Mouse (Mus musculus) midbrain, postnatal 0 days (tissue): Measurements from ENCODE around the gene Mical2. TPM values are rescaled to one million over a fixed set of nuclear protein-coding genes. Genes with fewer than 3 reads are reported as not detected.
A peak's percentile ranks its signal among the peaks of the same experiment; 100 is the strongest.

ENCODE experiments used
- ATAC-seq: fragments of 200-750 bp; cut with Nextera tagmentation; 2 replicates; pipeline ENCODE4 v1.8.0; 2017; ENCODE audit warnings: moderate number of reproducible peaks, mild to moderate bottlenecking, moderate TSS enrichment, moderate library complexity; ENCODE audit not compliant: low FRiP score
- DNase-seq: peaks from one replicate; pipeline ENCODE4 v3.0.0-alpha.2; 2015; ENCODE audit warnings: low spot score
- H3K27ac ChIP-seq: fragments of 300-500 bp; sonication (generic); 2 replicates; pipeline ENCODE4 v1.5.1; 2014; ENCODE audit warnings: low read depth, mild to moderate bottlenecking, low read length, mixed read lengths
- H3K27me3 ChIP-seq: fragments of 300-500 bp; sonication (generic); 2 replicates; pipeline ENCODE4 v1.6.1; 2014; ENCODE audit warnings: low read length, control low read depth, mixed read lengths; ENCODE audit not compliant: insufficient read depth
- H3K36me3 ChIP-seq: fragments of 300-500 bp; sonication (generic); 2 replicates; pipeline ENCODE4 v1.6.1; 2014; ENCODE audit warnings: low read length, control low read depth, mixed read lengths; ENCODE audit not compliant: insufficient read depth
- H3K4me1 ChIP-seq: fragments of 300-500 bp; sonication (generic); 2 replicates; pipeline ENCODE4 v1.6.1; 2014; ENCODE audit warnings: mild to moderate bottlenecking, control low read depth, antibody characterized with exemption, low read length, mixed read lengths; ENCODE audit not compliant: insufficient read depth
- H3K4me2 ChIP-seq: fragments of 300-500 bp; sonication (generic); 2 replicates; pipeline ENCODE4 v1.6.1; 2014; ENCODE audit warnings: low read depth, mild to moderate bottlenecking, low read length, mixed read lengths; ENCODE audit not compliant: poor library complexity, severe bottlenecking
- H3K4me3 ChIP-seq: fragments of 300-500 bp; sonication (generic); 2 replicates; pipeline ENCODE4 v1.5.1; 2014; ENCODE audit warnings: low read depth, mild to moderate bottlenecking, low read length, moderate library complexity
- H3K9ac ChIP-seq: fragments of 300-500 bp; sonication (generic); replicated peaks from 2 replicates; pipeline ENCODE4 v1.6.1; 2014; ENCODE audit warnings: mild to moderate bottlenecking, low read length, moderate library complexity, mixed read lengths; ENCODE audit not compliant: poor library complexity, severe bottlenecking
- H3K9me3 ChIP-seq: fragments of 300-500 bp; sonication (generic); 2 replicates; pipeline ENCODE4 v1.6.1; 2016; ENCODE audit warnings: low read length, control low read depth
- CTCF ChIP-seq: IDR thresholded peaks from 2 replicates; pipeline ENCODE4 v1.5.1; 2016; ENCODE audit warnings: antibody characterized with exemption, mild to moderate bottlenecking
- WGBS: fragments of 180-500 bp; shearing (Covaris S2); extraction: QIAGEN DNeasy Blood & Tissue Kit; methylation state at CpG from one replicate; pipeline ENCODE4 v1.1.7; 2014; 5-methylcytosine and 5-hydroxymethylcytosine counted together
- polyA plus RNA-seq: library from polyadenylated mRNA; unstranded; fragments of >200 nt; fragmentation: Nextera tagmentation; extraction: Ambion mirVana; gene quantifications from 2 replicates; pipeline ENCODE4 v1.2.1, GENCODE M21; 2015
- total RNA-seq: library from RNA; depleted of rRNA; stranded (reverse); fragments of >200 nt; gene quantifications from 2 replicates; pipeline ENCODE4 v1.2.3, GENCODE M21; 2014

Mical2 gene
- total and polyA plus RNA-seq, 2 experiments from 2014 or later, result 6.2 to 11.0 TPM

GRCm38 (mm10) chr7:112365864-112366263 lies 140.2 kb downstream of the Mical2 start:
- H3K36me3 ChIP-seq, result no peaks in the 10 kb centered on the region
- no peaks in the 10 kb centered on the region for H3K4me1 ChIP-seq
- no peak overlapping the region for H3K27ac ChIP-seq
- no peak overlapping the region for H3K4me3 ChIP-seq
- DNase-seq (no peak), ATAC-seq (no peak)
- 84% methylated on average over 3 of the region's 3 CpGs for WGBS
- H3K4me2 ChIP-seq, result no peak overlapping the region
- H3K9me3 ChIP-seq, result no peaks in the 10 kb centered on the region
- H3K27me3 ChIP-seq, result no peaks in the 10 kb centered on the region
- no peak for TF ChIP-seq CTCF
- no peak overlapping the region for H3K9ac ChIP-seq

DNA sequence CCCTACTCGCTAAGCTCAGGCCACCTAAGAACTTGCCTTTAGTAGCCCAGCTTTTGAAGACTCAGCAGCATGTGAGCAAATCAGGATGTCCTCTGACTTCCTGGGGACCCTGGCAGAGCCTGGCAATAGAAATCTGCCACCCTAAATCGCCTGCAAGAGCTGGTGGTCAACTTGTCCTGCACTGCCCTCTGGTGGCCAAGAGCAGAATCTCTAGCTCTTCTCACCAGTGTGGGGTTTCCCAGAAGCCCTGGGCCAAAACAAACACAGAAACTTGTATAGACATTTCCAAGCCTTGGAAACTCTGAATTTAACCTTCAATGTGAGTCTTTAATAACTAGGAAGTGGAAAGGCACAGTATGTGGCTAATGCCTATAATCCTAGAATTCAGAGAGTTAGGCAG lies 143.4 kb downstream of the Mical2 start:
- 32% methylated on average over 2 of the region's 2 CpGs for WGBS

GRCm38 (mm10) chr7:112369977-112370376 lies 144.3 kb downstream of the Mical2 start:
- no peak overlapping the region for H3K4me3 ChIP-seq
- H3K27ac ChIP-seq, result no peak overlapping the region
- H3K9me3 ChIP-seq, result no peaks in the 10 kb centered on the region
- H3K4me1 ChIP-seq, result no peaks in the 10 kb centered on the region
- H3K27me3 ChIP-seq, result no peaks in the 10 kb centered on the region
- H3K4me2 ChIP-seq, result no peak overlapping the region
- ATAC-seq, result no peak
- H3K9ac ChIP-seq, result no peak overlapping the region
- 92% methylated on average over 3 of the region's 3 CpGs for WGBS
- DNase-seq, result no peak
- no peak for TF ChIP-seq CTCF
- no peaks in the 10 kb centered on the region for H3K36me3 ChIP-seq

More for the DNA sequence above, 143.4 kb downstream of the Mical2 start:
- ATAC-seq (peak; percentile 76; the same call in 1 of the 2 replicates), DNase-seq (peak; percentile 92)
- H3K36me3 ChIP-seq, result no peaks in the 10 kb centered on the region
- no peak overlapping the region for H3K4me3 ChIP-seq
- no peaks in the 10 kb centered on the region for H3K27me3 ChIP-seq
- H3K9me3 ChIP-seq, result no peaks in the 10 kb centered on the region
- H3K27ac ChIP-seq, result no peak overlapping the region
- peak; percentile 97 for TF ChIP-seq CTCF
- no peak overlapping the region for H3K9ac ChIP-seq
- no peak overlapping the region for H3K4me2 ChIP-seq
- no peaks in the 10 kb centered on the region for H3K4me1 ChIP-seq

DNA sequence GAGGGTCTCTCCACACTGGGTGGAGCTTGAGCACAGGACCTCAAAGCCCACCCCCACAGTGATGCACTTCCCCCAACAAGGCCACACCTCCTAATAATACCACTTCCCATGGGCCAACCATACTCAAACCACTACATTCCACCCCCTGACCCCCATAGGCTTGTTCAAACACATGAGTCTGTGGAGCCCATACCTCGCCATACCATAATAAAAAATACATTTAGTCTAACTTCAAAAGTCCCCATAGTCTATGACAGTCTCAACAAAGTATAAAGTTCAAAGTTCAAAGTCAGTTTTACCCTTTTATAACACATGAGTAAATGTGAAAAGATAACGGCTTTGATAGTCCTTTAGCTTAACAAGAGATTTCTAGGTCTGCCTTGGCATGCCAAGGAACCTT lies 145.7 kb downstream of the Mical2 start:
- H3K27me3 ChIP-seq, result no peaks in the 10 kb centered on the region
- H3K9me3 ChIP-seq, result no peaks in the 10 kb centered on the region
- no peak for ATAC-seq
- no peak overlapping the region for H3K27ac ChIP-seq
- no peaks in the 10 kb centered on the region for H3K36me3 ChIP-seq
- no peak for TF ChIP-seq CTCF
- no peak overlapping the region for H3K9ac ChIP-seq
- 92% methylated on average over 2 of the region's 2 CpGs for WGBS
- no peak overlapping the region for H3K4me3 ChIP-seq
- no peaks in the 10 kb centered on the region for H3K4me1 ChIP-seq
- DNase-seq, result no peak
- H3K4me2 ChIP-seq, result no peak overlapping the region

DNA sequence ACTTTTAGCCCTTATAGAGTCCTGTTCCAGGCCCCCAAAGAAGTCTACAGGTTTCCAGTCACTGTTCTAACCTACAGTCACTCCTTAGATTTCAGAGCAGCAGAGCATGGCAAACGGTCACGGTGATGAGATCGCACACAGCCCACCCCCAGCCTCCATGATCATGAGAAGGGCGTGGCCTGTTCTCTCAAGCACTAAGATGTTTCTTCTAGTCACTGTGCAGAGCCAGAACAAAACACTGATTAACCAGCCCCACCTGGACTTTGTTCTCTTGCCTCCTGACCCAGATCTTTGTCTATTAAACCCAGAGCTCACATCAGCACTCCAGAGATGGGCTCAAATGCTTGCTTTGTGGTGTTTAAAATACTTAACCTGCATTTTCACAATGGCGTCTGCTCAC lies 148.4 kb downstream of the Mical2 start:
- 89% methylated on average over 5 of the region's 5 CpGs for WGBS
- no peaks in the 10 kb centered on the region for H3K9me3 ChIP-seq
- H3K27me3 ChIP-seq, result no peaks in the 10 kb centered on the region
- TF ChIP-seq CTCF, result no peak
- H3K4me3 ChIP-seq, result no peak overlapping the region
- ATAC-seq (no peak), DNase-seq (no peak)
- H3K36me3 ChIP-seq, result no peaks in the 10 kb centered on the region
- H3K9ac ChIP-seq, result no peak overlapping the region
- no peak overlapping the region for H3K27ac ChIP-seq
- H3K4me2 ChIP-seq, result no peak overlapping the region
- H3K4me1 ChIP-seq, result no peaks in the 10 kb centered on the region

GRCm38 (mm10) chr7:112375062-112375461 lies 149.4 kb downstream of the Mical2 start:
- no peaks in the 10 kb centered on the region for H3K36me3 ChIP-seq
- DNase-seq, result no peak
- 80% methylated on average over 9 of the region's 9 CpGs for WGBS

More at GRCm38 (mm10) chr7:112375062-112375461, 149.4 kb downstream of the Mical2 start:
- H3K9me3 ChIP-seq, result no peaks in the 10 kb centered on the region
- no peak overlapping the region for H3K27ac ChIP-seq
- no peak for ATAC-seq
- H3K4me3 ChIP-seq, result no peak overlapping the region
- no peak overlapping the region for H3K4me2 ChIP-seq
- no peaks in the 10 kb centered on the region for H3K4me1 ChIP-seq
- H3K27me3 ChIP-seq, result no peaks in the 10 kb centered on the region
- no peak for TF ChIP-seq CTCF
- no peak overlapping the region for H3K9ac ChIP-seq
